Mouse (Mus musculus) hindbrain, postnatal 0 days (tissue): ENCODE results near the gene Fam120b. TPM values are rescaled to one million over a fixed set of nuclear protein-coding genes. Genes with fewer than 3 reads are reported as not detected.

ENCODE experiments used
- ATAC-seq: fragments of 200-750 bp; cut with Nextera tagmentation; 2 replicates; pipeline ENCODE4 v1.8.0; 2017; ENCODE audit warnings: mild to moderate bottlenecking, moderate TSS enrichment, moderate library complexity
- DNase-seq: peaks from one replicate; pipeline ENCODE4 v3.0.0-alpha.2; 2015; ENCODE audit warnings: low spot score
- H3K27ac ChIP-seq: fragments of 300-500 bp; sonication (generic); 2 replicates; pipeline ENCODE4 v1.5.1; 2014; ENCODE audit warnings: mild to moderate bottlenecking
- H3K27me3 ChIP-seq: fragments of 300-500 bp; sonication (generic); 2 replicates; pipeline ENCODE4 v1.6.1; 2014; ENCODE audit warnings: low read length, mixed read lengths; ENCODE audit not compliant: insufficient read depth
- H3K36me3 ChIP-seq: fragments of 300-500 bp; sonication (generic); 2 replicates; pipeline ENCODE4 v1.6.1; 2014; ENCODE audit warnings: low read length, mixed read lengths; ENCODE audit not compliant: insufficient read depth
- H3K4me1 ChIP-seq: fragments of 300-500 bp; sonication (generic); 2 replicates; pipeline ENCODE4 v1.6.1; 2014; ENCODE audit warnings: antibody characterized with exemption, low read length, mixed read lengths; ENCODE audit not compliant: insufficient read depth
- H3K4me2 ChIP-seq: fragments of 300-500 bp; sonication (generic); 2 replicates; pipeline ENCODE4 v1.6.1; 2014; ENCODE audit warnings: low read depth, mild to moderate bottlenecking, low read length, moderate library complexity, mixed read lengths
- H3K4me3 ChIP-seq: fragments of 300-500 bp; sonication (generic); 2 replicates; pipeline ENCODE4 v1.5.1; 2014; ENCODE audit warnings: low read length
- H3K9ac ChIP-seq: fragments of 300-500 bp; sonication (generic); replicated peaks from 2 replicates; pipeline ENCODE4 v1.6.1; 2014; ENCODE audit warnings: mild to moderate bottlenecking, low read length, moderate library complexity, mixed read lengths
- H3K9me3 ChIP-seq: fragments of 300-500 bp; sonication (generic); 2 replicates; pipeline ENCODE4 v1.6.1; 2016; ENCODE audit warnings: low read length, mixed read lengths
- CTCF ChIP-seq: IDR thresholded peaks from 2 replicates; pipeline ENCODE4 v1.5.1; 2016; ENCODE audit warnings: antibody characterized with exemption, control low read depth, low read depth
- WGBS: fragments of 180-500 bp; shearing (Covaris S2); extraction: QIAGEN DNeasy Blood & Tissue Kit; methylation state at CpG from one replicate; pipeline ENCODE4 v1.1.7; 2014; 5-methylcytosine and 5-hydroxymethylcytosine counted together
- polyA plus RNA-seq: library from polyadenylated mRNA; unstranded; fragments of >200 nt; fragmentation: Nextera tagmentation; extraction: Ambion mirVana; gene quantifications from 2 replicates; pipeline ENCODE4 v1.2.1, GENCODE M21; 2015
- total RNA-seq: library from RNA; depleted of rRNA; stranded (reverse); fragments of >200 nt; gene quantifications from 2 replicates; pipeline ENCODE4 v1.2.3, GENCODE M21; 2014

Fam120b gene
- total and polyA plus RNA-seq, 2 experiments from 2014 or later = 31.7 to 40.8 TPM

GRCm38 (mm10) chr17:15380641-15381051 lies 15.4 kb upstream of the Fam120b start:
- peaks cover 15% of the 10 kb centered on the region for H3K4me1 ChIP-seq
- peak; percentile 15; the same call in 1 of the 2 replicates for ATAC-seq
- peak overlapping the region; percentile 44 for H3K4me3 ChIP-seq
- H3K4me2 ChIP-seq = peak overlapping the region; percentile 94
- no peak for TF ChIP-seq CTCF
- no peaks in the 10 kb centered on the region for H3K27me3 ChIP-seq
- H3K9ac ChIP-seq = peak overlapping the region; percentile 31
- DNase-seq = peak; percentile 58
- WGBS = under 1% methylated on average over 27 of the region's 27 CpGs
- no peaks in the 10 kb centered on the region for H3K36me3 ChIP-seq
- H3K27ac ChIP-seq = no peak overlapping the region
- H3K9me3 ChIP-seq = no peaks in the 10 kb centered on the region

GRCm38 (mm10) chr17:15381092-15381860 lies 14.7 kb upstream of the Fam120b start:
- Histone ChIP-seq H3K4me2 (peak overlapping the region; percentile 94), H3K27me3 (no peaks in the 10 kb centered on the region), H3K27ac (no peak overlapping the region), H3K36me3 (no peaks in the 10 kb centered on the region), H3K9ac (peak overlapping the region; percentile 31), H3K4me3 (peak overlapping the region; percentile 44), H3K4me1 (peaks cover 15% of the 10 kb centered on the region), H3K9me3 (no peaks in the 10 kb centered on the region)
- WGBS = 6% methylated on average over 22 of the region's 22 CpGs
- DNase-seq = no peak
- ATAC-seq = no peak; the same call in 1 of the 2 replicates
- no peak for TF ChIP-seq CTCF

GRCm38 (mm10) chr17:15381869-15382660 lies 13.9 kb upstream of the Fam120b start:
- no peak overlapping the region for H3K4me2 ChIP-seq
- H3K36me3 ChIP-seq = no peaks in the 10 kb centered on the region
- no peak overlapping the region for H3K27ac ChIP-seq
- no peaks in the 10 kb centered on the region for H3K9me3 ChIP-seq
- H3K4me1 ChIP-seq = peaks cover 15% of the 10 kb centered on the region
- TF ChIP-seq CTCF = no peak
- no peak overlapping the region for H3K9ac ChIP-seq
- no peak for ATAC-seq
- DNase-seq = no peak
- no peak overlapping the region for H3K4me3 ChIP-seq
- WGBS = 18% methylated on average over 7 of the region's 7 CpGs
- no peaks in the 10 kb centered on the region for H3K27me3 ChIP-seq

- TF ChIP-seq CTCF = peak; percentile 32
- Histone ChIP-seq H3K4me1 (peaks cover 15% of the 10 kb centered on the region), H3K36me3 (no peaks in the 10 kb centered on the region), H3K27ac (no peak overlapping the region), H3K27me3 (no peaks in the 10 kb centered on the region), H3K9me3 (no peaks in the 10 kb centered on the region), H3K4me2 (no peak overlapping the region), H3K4me3 (no peak overlapping the region), H3K9ac (no peak overlapping the region)
- ATAC-seq (no peak), DNase-seq (no peak)
- 94% methylated on average over 5 of the region's 5 CpGs for WGBS
Observed at GRCm38 (mm10) chr17:15383360-15383759, 12.6 kb upstream of the Fam120b start.

- Histone ChIP-seq H3K9me3 (no peaks in the 10 kb centered on the region), H3K27me3 (no peaks in the 10 kb centered on the region), H3K4me1 (no peaks in the 10 kb centered on the region), H3K9ac (no peak overlapping the region), H3K4me2 (no peak overlapping the region), H3K4me3 (no peak overlapping the region), H3K36me3 (no peaks in the 10 kb centered on the region), H3K27ac (no peak overlapping the region)
- no peak for ATAC-seq
- DNase-seq = no peak
- TF ChIP-seq CTCF = no peak
- WGBS = 72% methylated on average over 4 of the region's 4 CpGs
Observed at GRCm38 (mm10) chr17:15388892-15389291, 7.1 kb upstream of the Fam120b start.

- no peak overlapping the region for H3K27ac ChIP-seq
- H3K9ac ChIP-seq = no peak overlapping the region
- H3K9me3 ChIP-seq = no peaks in the 10 kb centered on the region
- H3K4me1 ChIP-seq = no peaks in the 10 kb centered on the region
- ATAC-seq = no peak
- no peak for TF ChIP-seq CTCF
- no peak overlapping the region for H3K4me2 ChIP-seq
- no peak overlapping the region for H3K4me3 ChIP-seq
- WGBS = 80% methylated on average over 8 of the region's 8 CpGs
- H3K27me3 ChIP-seq = no peaks in the 10 kb centered on the region
- H3K36me3 ChIP-seq = no peaks in the 10 kb centered on the region
- DNase-seq = no peak
Observed at GRCm38 (mm10) chr17:15389356-15389755, 6.6 kb upstream of the Fam120b start.

GRCm38 (mm10) chr17:15401716-15402115 lies 5.7 kb downstream of the Fam120b start:
- ATAC-seq = no peak
- no peak for DNase-seq
- H3K4me2 ChIP-seq = no peak overlapping the region
- no peak for TF ChIP-seq CTCF
- H3K27me3 ChIP-seq = no peaks in the 10 kb centered on the region
- 97% methylated on average over 17 of the region's 17 CpGs for WGBS
- no peak overlapping the region for H3K4me3 ChIP-seq
- peaks cover 21% of the 10 kb centered on the region for H3K36me3 ChIP-seq
- no peak overlapping the region for H3K9ac ChIP-seq
- H3K4me1 ChIP-seq = peaks cover 6% of the 10 kb centered on the region
- H3K27ac ChIP-seq = no peak overlapping the region
- H3K9me3 ChIP-seq = no peaks in the 10 kb centered on the region
